Mouse (Mus musculus): ENCODE results near the gene Rhox4a2. TPM values are rescaled to one million over a fixed set of nuclear protein-coding genes. Genes with fewer than 3 reads are reported as not detected.
"Not testable (repeated sequence)": the region's sequence is repeated elsewhere in the genome, so short reads cannot be mapped to it uniquely, and the experiment has no call there.

The Rhox4a2 gene
- total RNA-seq (2021) = not detected
- long read RNA-seq, experiment 1 = 0 reads
- long read RNA-seq, experiment 2 = 0 reads

DNA sequence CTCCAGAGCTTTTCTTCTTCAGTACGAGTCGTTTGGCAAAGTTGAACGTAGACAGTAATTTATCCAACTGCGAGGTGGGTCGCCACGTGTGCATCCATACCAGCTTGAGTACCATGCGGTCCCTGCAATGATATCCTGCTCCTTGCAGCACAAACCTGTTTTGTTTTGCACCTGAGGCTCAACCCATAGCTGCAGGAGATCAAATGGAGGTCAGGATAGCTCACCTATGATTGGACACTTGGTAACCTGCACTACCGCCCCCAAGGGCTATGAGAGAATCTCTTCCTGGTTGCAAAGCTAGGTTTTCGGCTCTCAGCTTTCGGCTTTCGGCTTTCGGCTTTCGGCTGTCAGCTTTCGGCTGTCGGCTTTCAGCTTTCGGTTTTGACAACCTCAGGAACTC lies at the start of gene Rhox4a2:
Rhox4a2 (plus strand) TSS at position 301 of the 400 bp plus-strand sequence.
- intact Hi-C loops (cut with DNase I) = not testable (repeated sequence)

DNA sequence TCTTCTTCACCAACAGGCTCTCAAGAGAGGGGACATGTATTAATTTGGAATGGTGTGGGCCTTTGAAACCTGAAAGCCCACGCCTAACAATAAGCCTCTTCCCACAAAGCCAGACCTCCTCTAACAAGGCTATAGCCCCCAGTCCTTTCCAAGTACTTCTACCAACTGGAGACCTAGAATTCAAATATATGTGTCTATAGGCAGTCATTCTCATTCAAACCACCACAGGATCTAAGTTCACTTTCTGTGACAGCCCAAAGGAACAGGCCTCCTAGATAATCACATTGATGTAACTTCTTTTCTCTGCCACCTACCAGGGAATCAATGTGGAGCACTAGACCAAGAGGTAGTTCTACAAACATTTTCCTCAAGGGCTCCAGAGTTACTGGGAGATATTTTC lies 10.9 kb upstream of the Rhox4a2 start, which contains the start of gene Rhox3a2:
Rhox3a2 (plus strand) TSS at position 301 of the 400 bp plus-strand sequence.
- DNase-seq (ENCODE audit: low spot score in 2 of 2); intact Hi-C loops (cut with DNase I): not testable (repeated sequence)

More for the DNA sequence above, at the start of gene Rhox4a2:
- DNase-seq (ENCODE audit: low spot score in 2 of 2) = not testable (repeated sequence)

DNA sequence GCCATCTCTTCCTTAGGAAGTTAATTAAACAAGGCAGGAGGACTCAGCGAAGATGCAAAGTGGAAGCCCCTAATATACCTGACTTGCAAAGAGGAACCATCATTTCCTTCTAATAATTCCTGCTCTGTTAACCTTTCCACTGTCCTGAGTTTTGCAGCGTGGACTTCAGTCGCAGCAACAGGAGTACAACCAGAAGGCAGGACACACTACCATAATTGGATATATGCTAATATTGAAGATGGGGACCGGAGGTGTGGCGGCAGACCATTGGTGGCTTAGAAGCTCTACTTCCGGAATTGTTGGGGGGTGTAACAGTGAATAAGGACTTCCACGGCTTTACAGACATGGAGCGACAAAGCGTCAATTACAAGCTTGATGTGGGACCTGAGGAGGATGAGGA lies 21.1 kb downstream of the Rhox4a2 start, which contains the start of gene Rhox2b:
Rhox2b (plus strand) TSS at position 301 of the 400 bp plus-strand sequence.
- DNase-seq (ENCODE audit: low spot score in 2 of 2); intact Hi-C loops (cut with DNase I): not testable (repeated sequence)

DNA sequence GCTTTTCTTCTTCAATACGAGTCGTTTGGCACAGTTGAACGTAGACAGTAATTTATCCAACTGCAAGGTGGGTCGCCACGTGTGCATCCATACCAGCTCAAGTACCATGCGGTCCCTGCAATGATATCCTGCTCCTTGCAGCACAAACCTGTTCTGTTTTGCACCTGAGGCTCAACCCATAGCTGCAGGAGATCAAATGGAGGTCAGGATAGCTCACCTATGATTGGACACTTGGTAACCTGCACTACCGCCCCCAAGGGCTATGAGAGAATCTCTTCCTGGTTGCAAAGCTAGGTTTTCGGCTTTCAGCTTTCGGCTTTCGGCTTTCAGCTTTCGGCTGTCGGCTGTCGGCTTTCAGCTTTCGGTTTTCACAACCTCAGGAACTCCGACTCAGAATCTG lies 41.5 kb downstream of the Rhox4a2 start, which contains the start of gene Rhox4b:
Rhox4b (plus strand) TSS at position 301 of the 400 bp plus-strand sequence.
- intact Hi-C loops (cut with DNase I); DNase-seq (ENCODE audit: low spot score in 2 of 2): not testable (repeated sequence)

Other genes with a start within 250 kb of the Rhox4a2 start
- gene Akap14, start 222.0 kb upstream of the Rhox4a2 start, total RNA-seq (2021) = not detected
- 100 to 1,000 TPM; 252 to 260 TPM for gene Ndufa1, start 199.7 kb upstream of the Rhox4a2 start, total RNA-seq (2021)
- 1 to 10 TPM; 5.5 to 7.3 TPM for gene Rnf113a1, start 199.6 kb upstream of the Rhox4a2 start, total RNA-seq (2021)
- gene Gm9, start 179.8 kb upstream of the Rhox4a2 start, total RNA-seq (2021) = not detected
- not detected for gene Rhox1, start 168.6 kb upstream of the Rhox4a2 start, total RNA-seq (2021)
- not detected for gene Rhox2a, start 145.9 kb upstream of the Rhox4a2 start, total RNA-seq (2021)
- not detected for gene Rhox3a, start 140.9 kb upstream of the Rhox4a2 start, total RNA-seq (2021)
- not detected for gene Rhox4a, start 125.5 kb upstream of the Rhox4a2 start, total RNA-seq (2021)
- not detected for gene Rhox3a2, start 10.8 kb upstream of the Rhox4a2 start, total RNA-seq (2021)
- gene Rhox2b, start 21.2 kb downstream of the Rhox4a2 start, total RNA-seq (2021) = not detected
- gene Rhox4b, start 41.6 kb downstream of the Rhox4a2 start, total RNA-seq (2021) = not detected
- not detected for gene Rhox2c, start 62.8 kb downstream of the Rhox4a2 start, total RNA-seq (2021)
- gene Rhox3c, start 67.7 kb downstream of the Rhox4a2 start, total RNA-seq (2021) = not detected
- gene Rhox4c, start 89.5 kb downstream of the Rhox4a2 start, total RNA-seq (2021) = not detected
- not detected for gene Rhox2d, start 102.6 kb downstream of the Rhox4a2 start, total RNA-seq (2021)
- gene Rhox4d, start 123.5 kb downstream of the Rhox4a2 start, total RNA-seq (2021) = not detected
- not detected for gene Rhox2e, start 139.6 kb downstream of the Rhox4a2 start, total RNA-seq (2021)
- gene Rhox3e, start 151.2 kb downstream of the Rhox4a2 start, total RNA-seq (2021) = not detected
- not detected for gene Rhox4e, start 166.6 kb downstream of the Rhox4a2 start, total RNA-seq (2021)
- gene Rhox2f, start 180.6 kb downstream of the Rhox4a2 start, total RNA-seq (2021) = not detected
- not detected for gene Rhox3f, start 190.1 kb downstream of the Rhox4a2 start, total RNA-seq (2021)
- not detected for gene Rhox4f, start 216.9 kb downstream of the Rhox4a2 start, total RNA-seq (2021)
- gene Rhox3g, start 237.8 kb downstream of the Rhox4a2 start, total RNA-seq (2021) = not detected

Data from left cerebral cortex, postnatal 14 days (tissue).